Mouse (Mus musculus) megakaryocyte, embryonic 14.5 days (primary cell): ENCODE data around the gene Ush2a. TPM values are rescaled to one million over a fixed set of nuclear protein-coding genes. Genes with fewer than 3 reads are reported as not detected.

Experiments
- H3K27me3 ChIP-seq: replicated peaks from 2 replicates; pipeline ENCODE3; 2012; ENCODE audit warnings: inconsistent platforms
- H3K36me3 ChIP-seq: replicated peaks from 2 replicates; pipeline ENCODE3; 2012; ENCODE audit warnings: low read length, inconsistent platforms, mixed read lengths
- H3K4me1 ChIP-seq: 2 replicates; pipeline ENCODE4 v1.6.1; 2012; ENCODE audit warnings: inconsistent platforms
- H3K4me3 ChIP-seq: replicated peaks from 2 replicates; pipeline ENCODE3; 2012; ENCODE audit warnings: moderate library complexity, mild to moderate bottlenecking, inconsistent platforms
- H3K9me3 ChIP-seq: 2 replicates; pipeline ENCODE4 v1.6.1; 2012; ENCODE audit warnings: inconsistent platforms
- FLI1 ChIP-seq: IDR thresholded peaks from 2 replicates; pipeline ENCODE4 v1.6.1; 2012; ENCODE audit warnings: low read length, inconsistent platforms, mixed read lengths
- GATA1 ChIP-seq: IDR thresholded peaks from 3 replicates; pipeline ENCODE4 v1.6.1; 2012; ENCODE audit warnings: mixed read lengths, low read length, inconsistent platforms, borderline replicate concordance
- polyA plus RNA-seq: library from polyadenylated mRNA; stranded (reverse); fragments of >175 nt; gene quantifications from 2 replicates; pipeline ENCODE4 v1.2.3, GENCODE M21; 2012; ENCODE audit warnings: low replicate concordance; ENCODE audit not compliant: insufficient read depth

Gene Ush2a
- polyA plus RNA-seq, 1 experiment = not detected

DNA sequence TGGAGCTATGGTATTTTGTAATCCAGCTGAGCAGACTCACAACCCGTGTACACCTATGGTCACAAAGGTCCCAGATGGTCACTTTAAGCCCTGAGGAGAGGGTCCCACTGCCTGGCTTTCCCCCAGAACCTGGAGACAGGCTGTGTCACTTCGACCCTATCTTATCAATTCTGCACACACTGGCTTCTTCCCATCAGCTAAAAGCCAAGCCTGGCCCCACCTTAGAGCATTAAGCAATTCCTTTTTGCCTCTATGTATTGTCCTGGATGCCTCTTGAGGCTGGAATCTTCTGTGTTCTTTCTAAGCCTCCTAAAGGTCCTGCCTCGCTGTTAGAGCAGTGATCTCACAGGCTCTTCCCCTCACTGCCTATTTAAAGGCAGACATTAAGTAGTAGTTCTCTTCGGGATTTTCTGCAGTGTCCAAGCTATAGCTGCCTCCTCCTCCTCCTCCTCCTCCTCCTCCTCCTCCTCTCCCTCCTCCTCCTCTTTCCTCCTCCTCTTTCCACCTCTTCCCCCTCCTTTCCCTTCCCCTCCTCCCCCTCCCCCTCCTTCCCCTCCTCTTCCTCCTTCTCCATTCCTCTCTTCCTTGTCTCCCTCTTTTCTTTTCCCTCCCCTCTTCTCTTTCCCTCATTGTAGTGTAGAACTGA is 635.2 kb downstream of the Ush2a start:
- no peak for TF ChIP-seq FLI1
- TF ChIP-seq GATA1 = no peak
- H3K27me3 ChIP-seq = no peaks in the 10 kb centered on the region
- H3K4me3 ChIP-seq = no peak overlapping the region
- H3K36me3 ChIP-seq = no peaks in the 10 kb centered on the region
- peaks cover 26% of the 10 kb centered on the region for H3K9me3 ChIP-seq
- no peaks in the 10 kb centered on the region for H3K4me1 ChIP-seq

DNA sequence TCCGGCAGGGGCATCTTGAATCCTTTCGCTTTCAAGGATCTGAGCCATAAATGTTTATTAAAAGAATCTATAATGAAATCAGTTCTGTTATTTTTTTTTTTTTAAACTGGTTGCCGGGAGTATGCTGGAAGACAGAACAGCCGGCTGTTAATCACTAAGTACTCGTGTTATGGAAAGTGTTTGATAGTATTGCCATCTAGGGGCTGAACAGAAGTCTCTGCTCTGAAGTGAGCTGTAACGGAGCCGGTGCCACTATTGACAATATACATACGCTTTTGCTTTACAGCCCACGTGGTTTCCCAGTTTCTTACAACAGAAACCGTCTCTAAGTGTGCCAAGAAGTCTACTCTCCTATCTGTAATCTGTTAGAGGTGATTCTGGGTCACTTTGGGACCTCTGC is 642.3 kb downstream of the Ush2a start:
- no peaks in the 10 kb centered on the region for H3K36me3 ChIP-seq
- no peak for TF ChIP-seq FLI1
- no peak for TF ChIP-seq GATA1
- no peaks in the 10 kb centered on the region for H3K27me3 ChIP-seq
- H3K4me1 ChIP-seq = no peaks in the 10 kb centered on the region
- H3K4me3 ChIP-seq = no peak overlapping the region
- peaks cover 51% of the 10 kb centered on the region for H3K9me3 ChIP-seq

GRCm38 (mm10) chr1:188906175-188906574 is 644.4 kb downstream of the Ush2a start:
- Histone ChIP-seq H3K4me1 (no peaks in the 10 kb centered on the region), H3K36me3 (no peaks in the 10 kb centered on the region), H3K4me3 (no peak overlapping the region), H3K27me3 (no peaks in the 10 kb centered on the region), H3K9me3 (peaks cover 55% of the 10 kb centered on the region)
- no peak for TF ChIP-seq FLI1
- TF ChIP-seq GATA1 = no peak

DNA sequence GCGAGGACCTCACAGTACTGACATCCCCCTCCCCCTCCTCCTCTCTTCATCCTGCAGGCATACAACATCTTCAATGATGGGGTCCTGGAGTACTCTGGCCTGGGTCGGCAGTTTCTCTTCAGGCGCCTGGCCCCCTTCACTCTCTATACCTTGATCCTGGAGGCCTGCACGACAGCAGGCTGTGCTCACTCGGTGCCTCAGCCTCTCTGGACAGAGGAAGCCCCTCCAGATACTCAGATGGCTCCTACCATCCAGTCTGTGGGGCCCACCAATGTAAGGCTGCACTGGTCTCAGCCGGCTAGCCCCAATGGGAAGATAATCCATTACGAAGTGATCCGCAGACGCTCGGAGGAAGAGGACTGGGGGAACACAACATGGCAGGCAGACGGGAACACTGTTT is 648.8 kb downstream of the Ush2a start:
- peaks cover 74% of the 10 kb centered on the region for H3K9me3 ChIP-seq
- H3K4me3 ChIP-seq = no peak overlapping the region
- no peaks in the 10 kb centered on the region for H3K4me1 ChIP-seq
- TF ChIP-seq FLI1 = no peak
- no peak for TF ChIP-seq GATA1
- no peaks in the 10 kb centered on the region for H3K36me3 ChIP-seq
- no peaks in the 10 kb centered on the region for H3K27me3 ChIP-seq

DNA sequence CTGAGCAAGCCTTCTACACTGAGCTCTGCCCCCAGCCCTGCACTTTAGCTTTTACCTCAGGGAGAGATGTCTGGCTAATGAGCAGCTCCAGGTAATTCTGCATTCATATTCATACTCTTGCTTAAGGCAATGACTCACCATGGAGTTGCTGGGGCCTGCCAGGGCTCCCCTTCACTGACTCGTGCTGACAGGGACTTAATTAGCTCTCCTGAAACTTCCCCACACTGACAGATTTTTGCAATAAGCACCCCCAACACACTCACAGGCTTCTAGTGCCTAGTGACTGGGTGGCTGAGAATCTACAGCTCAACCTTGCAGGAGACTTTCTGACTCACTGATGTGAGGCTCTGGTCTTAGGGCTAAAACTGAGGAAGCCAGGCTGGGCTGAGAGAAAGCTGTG is 658.1 kb downstream of the Ush2a start:
- Histone ChIP-seq H3K4me3 (no peak overlapping the region), H3K4me1 (no peaks in the 10 kb centered on the region), H3K36me3 (no peaks in the 10 kb centered on the region), H3K9me3 (peaks cover 61% of the 10 kb centered on the region), H3K27me3 (no peaks in the 10 kb centered on the region)
- TF ChIP-seq GATA1 (no peak), FLI1 (no peak)

DNA sequence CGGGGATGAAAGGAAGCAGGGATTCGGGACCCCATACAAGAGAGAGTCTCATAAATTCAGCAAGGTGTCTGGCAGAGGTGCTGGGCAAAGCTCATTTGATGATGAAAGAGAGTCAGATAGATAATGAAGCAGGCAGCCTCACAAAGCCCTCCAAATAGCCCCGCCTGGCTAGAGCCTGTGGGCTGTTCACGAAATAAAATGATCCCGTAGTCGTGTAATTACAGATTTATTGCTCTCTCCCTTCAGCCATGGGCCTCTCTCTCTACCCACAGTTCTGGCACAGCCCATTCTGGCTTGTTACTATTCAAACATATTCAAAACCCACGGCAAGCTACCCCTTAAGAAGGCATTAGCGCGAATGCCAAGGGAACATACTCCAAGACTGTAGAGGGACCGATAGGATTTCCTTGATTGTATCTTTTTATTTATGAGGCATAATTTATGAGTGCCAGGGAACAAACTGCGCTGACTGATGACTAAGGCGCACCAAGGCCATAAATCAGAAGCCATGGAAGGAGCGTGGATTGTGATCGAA is 675.5 kb downstream of the Ush2a start:
- TF ChIP-seq FLI1 (no peak), GATA1 (no peak)
- peaks cover 45% of the 10 kb centered on the region for H3K9me3 ChIP-seq
- no peaks in the 10 kb centered on the region for H3K36me3 ChIP-seq
- H3K4me1 ChIP-seq = no peaks in the 10 kb centered on the region
- no peaks in the 10 kb centered on the region for H3K27me3 ChIP-seq
- no peak overlapping the region for H3K4me3 ChIP-seq

DNA sequence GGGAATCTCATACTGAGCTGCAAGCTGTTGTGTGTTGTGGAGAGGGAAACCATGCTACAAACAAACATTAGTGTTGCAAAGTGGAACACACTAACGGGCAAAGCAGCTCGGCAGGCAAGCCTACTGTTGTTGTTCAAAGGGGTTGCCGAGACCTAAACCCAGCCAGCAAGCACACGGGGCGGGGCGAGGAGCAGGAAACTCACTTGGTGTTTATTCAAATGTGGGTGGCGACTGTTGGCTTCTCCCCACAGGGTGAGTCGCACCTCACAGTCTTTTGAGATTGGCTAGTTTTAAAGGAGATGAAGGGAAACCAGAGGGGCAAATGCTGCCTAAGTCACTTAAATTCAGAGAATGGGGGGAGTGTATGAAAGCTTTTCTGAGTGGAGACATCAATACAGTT is 683.5 kb downstream of the Ush2a start:
- Histone ChIP-seq H3K4me1 (peaks cover 3% of the 10 kb centered on the region; the same call in 1 of the 2 replicates), H3K9me3 (peaks cover 26% of the 10 kb centered on the region), H3K36me3 (no peaks in the 10 kb centered on the region), H3K4me3 (peak overlapping the region; percentile 59), H3K27me3 (peaks cover 2% of the 10 kb centered on the region)
- no peak for TF ChIP-seq GATA1
- TF ChIP-seq FLI1 = no peak

- peaks cover 3% of the 10 kb centered on the region; the same call in 1 of the 2 replicates for H3K4me1 ChIP-seq
These were observed 685.0 kb downstream of the Ush2a start for GRCm38 (mm10) chr1:188946849-188947248.

DNA sequence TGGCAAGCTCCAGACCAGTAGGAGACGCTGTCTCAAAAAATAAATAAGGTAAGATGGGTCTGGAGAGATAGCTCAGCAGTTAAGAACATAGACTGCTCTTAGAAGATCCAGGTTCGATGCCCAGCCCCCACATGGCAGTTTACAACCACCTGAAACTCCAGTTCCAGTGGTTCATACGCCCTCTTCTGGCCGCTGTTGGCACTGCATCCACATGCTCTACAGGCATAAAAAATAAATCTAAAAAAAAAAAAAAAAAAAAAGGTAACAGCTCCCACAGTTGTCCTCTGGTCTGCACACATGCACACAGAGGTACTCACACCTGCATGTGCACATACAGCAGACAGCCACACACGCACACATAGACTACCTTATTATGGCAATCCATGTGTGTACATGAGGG is 686.0 kb downstream of the Ush2a start:
- Histone ChIP-seq H3K27me3 (peaks cover 2% of the 10 kb centered on the region), H3K4me3 (no peak overlapping the region), H3K9me3 (peaks cover 24% of the 10 kb centered on the region), H3K36me3 (no peaks in the 10 kb centered on the region), H3K4me1 (peaks cover 3% of the 10 kb centered on the region; the same call in 1 of the 2 replicates)
- TF ChIP-seq GATA1 = no peak
- no peak for TF ChIP-seq FLI1

More at GRCm38 (mm10) chr1:188946849-188947248, 685.0 kb downstream of the Ush2a start:
- Histone ChIP-seq H3K36me3 (no peaks in the 10 kb centered on the region), H3K27me3 (peaks cover 2% of the 10 kb centered on the region), H3K9me3 (peaks cover 29% of the 10 kb centered on the region), H3K4me3 (no peak overlapping the region)
- TF ChIP-seq FLI1 = no peak
- no peak for TF ChIP-seq GATA1

DNA sequence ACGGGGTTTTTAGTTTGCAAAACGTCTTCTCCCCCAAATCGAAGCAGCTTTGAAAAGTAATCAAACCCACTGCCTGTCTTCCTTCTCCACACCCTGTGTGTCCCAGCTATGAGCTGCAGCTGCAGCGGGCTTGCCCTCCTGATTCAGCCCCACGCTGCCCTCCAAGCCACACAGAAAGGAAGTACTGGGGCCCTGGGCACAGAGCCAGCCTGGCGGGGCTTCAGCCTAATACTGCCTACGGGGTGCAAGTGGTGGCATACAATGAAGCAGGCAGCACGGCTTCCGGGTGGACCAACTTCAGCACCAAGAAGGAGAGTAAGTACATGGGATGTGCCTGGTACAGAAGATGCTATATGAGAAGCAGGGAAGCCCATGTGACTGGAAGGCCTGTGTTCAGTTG is 686.5 kb downstream of the Ush2a start:
- H3K27me3 ChIP-seq = peaks cover 2% of the 10 kb centered on the region
- H3K36me3 ChIP-seq = no peaks in the 10 kb centered on the region
- H3K4me3 ChIP-seq = no peak overlapping the region
- H3K9me3 ChIP-seq = peaks cover 24% of the 10 kb centered on the region
- peaks cover 3% of the 10 kb centered on the region; the same call in 1 of the 2 replicates for H3K4me1 ChIP-seq
- TF ChIP-seq FLI1 (no peak), GATA1 (no peak)
